Mouse (Mus musculus) heart, embryonic 10.5 days (tissue): ENCODE results near the gene Ddb1. TPM values are rescaled to one million over a fixed set of nuclear protein-coding genes. Genes with fewer than 3 reads are reported as not detected.

Source experiments
- DNase-seq: peaks from one replicate; pipeline ENCODE4 v3.0.0-alpha.2; 2017; ENCODE audit warnings: low spot score
- H3K27ac ChIP-seq: fragments of 300-500 bp; sonication (generic); 2 replicates; pipeline ENCODE4 v1.5.1; 2016; ENCODE audit warnings: mild to moderate bottlenecking
- H3K27me3 ChIP-seq: fragments of 300-500 bp; sonication (generic); 2 replicates; pipeline ENCODE4 v1.6.1; 2016; ENCODE audit warnings: mild to moderate bottlenecking; ENCODE audit not compliant: poor library complexity, insufficient read depth, severe bottlenecking
- H3K36me3 ChIP-seq: fragments of 300-500 bp; sonication (generic); 2 replicates; pipeline ENCODE4 v1.6.1; 2016; ENCODE audit warnings: mild to moderate bottlenecking, moderate library complexity
- H3K4me1 ChIP-seq: fragments of 300-500 bp; sonication (generic); 2 replicates; pipeline ENCODE4 v1.6.1; 2016; ENCODE audit warnings: mild to moderate bottlenecking
- H3K4me3 ChIP-seq: fragments of 300-500 bp; sonication (generic); 2 replicates; pipeline ENCODE4 v1.5.1; 2016; ENCODE audit warnings: mild to moderate bottlenecking, moderate library complexity
- H3K9me3 ChIP-seq: fragments of 300-500 bp; sonication (generic); 2 replicates; pipeline ENCODE4 v1.6.1; 2016; ENCODE audit warnings: mild to moderate bottlenecking, moderate library complexity
- WGBS: fragments of 180-500 bp; shearing (Covaris S2); methylation state at CpG from one replicate; pipeline ENCODE4 v1.1.7; 2016; 5-methylcytosine and 5-hydroxymethylcytosine counted together
- polyA plus RNA-seq: library from polyadenylated mRNA; unstranded; fragments of >200 nt; fragmentation: Nextera tagmentation; extraction: Ambion mirVana; gene quantifications from 2 replicates; pipeline ENCODE4 v1.2.1, GENCODE M21; 2016

Gene Ddb1
- polyA plus RNA-seq, 1 experiment from 2014 or later, result 410 TPM

- peaks cover 32% of the 10 kb centered on the region for H3K36me3 ChIP-seq
- H3K27me3 ChIP-seq, result no peaks in the 10 kb centered on the region
- under 1% methylated on average over 44 of the region's 44 CpGs for WGBS
- peaks cover 19% of the 10 kb centered on the region for H3K4me1 ChIP-seq
- H3K9me3 ChIP-seq, result no peaks in the 10 kb centered on the region
- H3K27ac ChIP-seq, result peak within 1 kb of the TSS; percentile 95
- DNase-seq, result peak; percentile 97
- H3K4me3 ChIP-seq, result peak within 1 kb of the TSS; percentile 74
Measured at GRCm38 (mm10) chr19:10576690-10577561, 28.2 kb upstream of the Ddb1 start, which contains the start of the genes Cyb561a3 and Tmem138. Gene Cyb561a3, plus strand, starts transcription at chr19:10577172. Gene Tmem138, minus strand, starts transcription at chr19:10577362.

GRCm38 (mm10) chr19:10580102-10580501 is 25.0 kb upstream of the Ddb1 start:
- no peak overlapping the region for H3K27ac ChIP-seq
- no peaks in the 10 kb centered on the region for H3K9me3 ChIP-seq
- no peak overlapping the region for H3K4me3 ChIP-seq
- no peak for DNase-seq
- WGBS, result 75% methylated on average over 3 of the region's 3 CpGs
- no peaks in the 10 kb centered on the region for H3K27me3 ChIP-seq
- H3K36me3 ChIP-seq, result peaks cover 14% of the 10 kb centered on the region
- peaks cover 19% of the 10 kb centered on the region for H3K4me1 ChIP-seq

- DNase-seq, result no peak
- H3K36me3 ChIP-seq, result peaks cover 14% of the 10 kb centered on the region
- H3K27me3 ChIP-seq, result no peaks in the 10 kb centered on the region
- H3K4me1 ChIP-seq, result peaks cover 18% of the 10 kb centered on the region
- H3K4me3 ChIP-seq, result no peak overlapping the region
- 69% methylated on average over 3 of the region's 3 CpGs for WGBS
- H3K27ac ChIP-seq, result no peak overlapping the region
- no peaks in the 10 kb centered on the region for H3K9me3 ChIP-seq
Measured at GRCm38 (mm10) chr19:10580761-10581160, 24.4 kb upstream of the Ddb1 start.

DNA sequence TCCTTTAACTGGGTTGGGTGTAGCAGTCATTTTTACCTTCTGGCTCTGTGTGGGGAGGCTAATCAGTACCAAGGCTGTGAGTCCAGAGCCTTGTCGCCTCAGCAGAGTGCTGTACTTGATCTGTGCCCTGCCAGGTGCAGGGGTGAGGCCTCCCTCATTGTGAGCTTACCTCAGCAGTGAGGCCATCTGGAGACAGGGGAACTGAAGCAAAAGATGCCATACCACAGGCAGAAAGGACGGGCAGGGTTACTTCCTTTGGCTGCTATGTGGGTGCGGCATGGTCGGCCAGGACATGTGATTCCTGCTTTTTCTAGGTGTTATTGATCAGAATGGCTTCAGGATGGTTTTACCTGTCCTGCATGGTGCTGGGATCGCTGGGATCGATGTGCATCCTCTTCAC is 23.1 kb upstream of the Ddb1 start:
- Histone ChIP-seq H3K36me3 (peaks cover 14% of the 10 kb centered on the region), H3K4me1 (peaks cover 12% of the 10 kb centered on the region)
- WGBS, result 85% methylated on average over 6 of the region's 6 CpGs

DNA sequence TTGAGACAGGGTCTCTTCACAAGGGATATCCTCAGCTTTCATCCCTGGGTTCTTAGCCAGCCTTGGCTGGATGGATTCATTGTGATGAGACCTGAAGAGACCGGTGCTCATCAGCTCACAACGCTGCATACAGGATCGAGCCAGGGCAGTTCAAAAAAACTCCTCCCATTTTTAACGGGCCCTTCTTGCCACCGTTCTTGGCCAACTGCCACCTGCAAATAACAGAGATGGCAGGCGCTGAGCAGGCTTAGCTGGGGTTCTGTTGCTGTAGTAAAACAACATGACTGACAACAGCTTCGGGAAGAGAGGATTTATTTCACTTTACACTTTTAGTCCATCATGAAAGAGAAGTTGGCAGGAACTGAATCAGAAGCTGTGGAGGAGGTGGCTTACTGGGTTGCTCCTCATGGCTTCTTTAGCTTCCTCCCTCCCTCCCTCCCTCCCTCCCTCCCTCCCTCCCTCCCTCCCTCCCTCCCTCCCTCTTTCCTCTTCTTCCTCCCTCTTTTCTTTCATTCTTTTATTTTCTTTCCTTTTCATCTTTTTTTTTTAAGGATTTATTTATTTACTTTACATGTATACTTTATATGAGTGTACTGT is 21.5 kb upstream of the Ddb1 start:
- H3K27me3 ChIP-seq, result no peaks in the 10 kb centered on the region
- H3K4me3 ChIP-seq, result no peak overlapping the region
- peaks cover 22% of the 10 kb centered on the region for H3K36me3 ChIP-seq
- no peaks in the 10 kb centered on the region for H3K9me3 ChIP-seq
- no peak for DNase-seq
- 73% methylated on average over 7 of the region's 7 CpGs for WGBS
- H3K4me1 ChIP-seq, result 0 out of 2 replicates have a peak, but pooled peaks cover 2% of the 10 kb centered on the region
- no peak overlapping the region for H3K27ac ChIP-seq

More for the DNA sequence above, 23.1 kb upstream of the Ddb1 start:
- no peak for DNase-seq
- Histone ChIP-seq H3K27me3 (no peaks in the 10 kb centered on the region), H3K9me3 (no peaks in the 10 kb centered on the region), H3K27ac (no peak overlapping the region), H3K4me3 (no peak overlapping the region)

GRCm38 (mm10) chr19:10585112-10585511 is 20.0 kb upstream of the Ddb1 start:
- no peaks in the 10 kb centered on the region for H3K27me3 ChIP-seq
- no peak for DNase-seq
- 91% methylated on average over 8 of the region's 8 CpGs for WGBS
- H3K36me3 ChIP-seq, result peaks cover 22% of the 10 kb centered on the region
- H3K27ac ChIP-seq, result no peak overlapping the region
- no peaks in the 10 kb centered on the region for H3K4me1 ChIP-seq
- H3K4me3 ChIP-seq, result no peak overlapping the region
- no peaks in the 10 kb centered on the region for H3K9me3 ChIP-seq

DNA sequence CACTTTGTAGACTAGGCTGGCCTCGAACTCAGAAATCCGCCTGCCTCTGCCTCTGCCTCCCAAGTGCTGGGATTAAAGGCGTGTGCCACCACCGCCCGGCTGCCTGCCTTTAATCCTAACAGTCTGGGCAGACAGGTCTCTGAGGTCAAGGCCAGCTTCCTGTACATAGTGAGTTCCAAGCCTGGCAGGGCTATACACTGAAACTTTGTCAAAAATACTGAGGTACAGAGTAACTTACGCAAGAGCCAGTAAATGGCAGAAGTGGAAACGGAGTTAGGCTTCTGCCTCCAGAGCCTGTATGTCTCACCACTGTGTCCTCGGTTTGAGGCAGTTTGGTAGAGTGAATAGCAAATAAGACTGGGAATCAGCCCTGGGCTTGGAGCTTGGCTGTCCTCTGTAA is 17.9 kb upstream of the Ddb1 start:
- peaks cover 27% of the 10 kb centered on the region for H3K36me3 ChIP-seq
- 85% methylated on average over 8 of the region's 8 CpGs for WGBS
- DNase-seq, result no peak
- H3K4me1 ChIP-seq, result no peaks in the 10 kb centered on the region
- H3K27ac ChIP-seq, result no peak overlapping the region
- no peaks in the 10 kb centered on the region for H3K27me3 ChIP-seq
- no peak overlapping the region for H3K4me3 ChIP-seq
- no peaks in the 10 kb centered on the region for H3K9me3 ChIP-seq

- H3K27ac ChIP-seq, result no peak overlapping the region
- H3K36me3 ChIP-seq, result peaks cover 35% of the 10 kb centered on the region; the same call in 1 of the 2 replicates
- no peaks in the 10 kb centered on the region for H3K4me1 ChIP-seq
- WGBS, result 66% methylated on average over 5 of the region's 5 CpGs
- DNase-seq, result no peak
- no peaks in the 10 kb centered on the region for H3K27me3 ChIP-seq
- H3K4me3 ChIP-seq, result no peak overlapping the region
- no peaks in the 10 kb centered on the region for H3K9me3 ChIP-seq
Measured at GRCm38 (mm10) chr19:10589127-10589857, 15.8 kb upstream of the Ddb1 start.

- no peaks in the 10 kb centered on the region for H3K27me3 ChIP-seq
- H3K9me3 ChIP-seq, result no peaks in the 10 kb centered on the region
- peaks cover 41% of the 10 kb centered on the region; the same call in 1 of the 2 replicates for H3K36me3 ChIP-seq
- no peak for DNase-seq
- H3K27ac ChIP-seq, result no peak overlapping the region
- WGBS, result 73% methylated on average over 3 of the region's 3 CpGs
- H3K4me3 ChIP-seq, result no peak overlapping the region
- H3K4me1 ChIP-seq, result no peaks in the 10 kb centered on the region
Measured at GRCm38 (mm10) chr19:10590301-10590700, 14.8 kb upstream of the Ddb1 start.

- Histone ChIP-seq H3K27me3 (no peaks in the 10 kb centered on the region), H3K27ac (no peak overlapping the region), H3K9me3 (no peaks in the 10 kb centered on the region), H3K36me3 (peaks cover 52% of the 10 kb centered on the region; the same call in 1 of the 2 replicates), H3K4me1 (no peaks in the 10 kb centered on the region), H3K4me3 (no peak overlapping the region)
- DNase-seq, result no peak
- WGBS, result 90% methylated on average over 6 of the region's 6 CpGs
Measured at GRCm38 (mm10) chr19:10591659-10592377, 13.3 kb upstream of the Ddb1 start.

DNA sequence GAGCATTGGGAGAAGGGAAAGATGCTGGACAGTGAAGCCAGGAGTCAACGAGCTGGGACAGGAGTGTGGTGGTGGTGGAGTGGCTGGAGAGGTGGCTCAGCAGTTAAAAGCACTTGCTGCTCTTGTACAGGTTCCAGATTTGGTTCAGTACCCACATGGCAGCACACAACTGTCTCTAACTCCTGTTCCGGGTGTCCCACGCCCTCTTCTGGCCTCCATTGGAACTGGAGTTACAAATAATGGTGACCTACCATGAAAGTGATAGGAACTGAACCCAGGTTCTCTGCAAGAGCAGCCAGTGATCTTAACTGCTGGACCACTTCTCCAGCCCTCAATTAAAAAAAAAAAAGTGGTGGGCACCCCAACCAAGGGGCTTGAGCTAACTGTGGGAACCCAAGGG is 6.9 kb upstream of the Ddb1 start:
- Histone ChIP-seq H3K27ac (no peak overlapping the region), H3K4me1 (peaks cover 10% of the 10 kb centered on the region), H3K4me3 (no peak overlapping the region), H3K27me3 (no peaks in the 10 kb centered on the region), H3K36me3 (peaks cover 53% of the 10 kb centered on the region), H3K9me3 (no peaks in the 10 kb centered on the region)
- no peak for DNase-seq
- WGBS, result 41% methylated on average over 3 of the region's 3 CpGs

- Histone ChIP-seq H3K27ac (no peak overlapping the region), H3K4me1 (peaks cover 21% of the 10 kb centered on the region), H3K36me3 (peaks cover 43% of the 10 kb centered on the region), H3K4me3 (no peak overlapping the region), H3K9me3 (no peaks in the 10 kb centered on the region), H3K27me3 (no peaks in the 10 kb centered on the region)
- WGBS, result 89% methylated on average over 2 of the region's 2 CpGs
- DNase-seq, result no peak
Measured at GRCm38 (mm10) chr19:10599648-10600047, 5.5 kb upstream of the Ddb1 start.
